Mouse (Mus musculus) telencephalon, adult 2 months (tissue): Measurements from ENCODE around the gene Prss44.

Source experiments
- DNase-seq: peaks from one replicate; pipeline ENCODE4 v3.0.0-alpha.2; 2011; ENCODE audit warnings: low read depth, low spot score

Prss44 gene

GRCm38 (mm10) chr9:110826390-110826789 is 12.6 kb downstream of the Prss44 start, which contains the start of gene Prss43:
TSS of gene Prss43 (plus strand) at chr9:110826690.
- no peak for DNase-seq

GRCm38 (mm10) chr9:110833021-110833420 is 19.2 kb downstream of the Prss44 start:
- no peak for DNase-seq

- no peak for DNase-seq
These were observed 20.6 kb downstream of the Prss44 start, which contains the start of gene Prss45 for GRCm38 (mm10) chr9:110834411-110834810. TSS of gene Prss45 (plus strand) at chr9:110834588.

GRCm38 (mm10) chr9:110834961-110835360 is 21.2 kb downstream of the Prss44 start:
- DNase-seq, result no peak

GRCm38 (mm10) chr9:110836112-110836511 is 22.3 kb downstream of the Prss44 start:
- no peak for DNase-seq

- DNase-seq, result no peak
These were observed 27.1 kb downstream of the Prss44 start for GRCm38 (mm10) chr9:110840905-110841304.

- DNase-seq, result no peak
These were observed 27.6 kb downstream of the Prss44 start for GRCm38 (mm10) chr9:110841438-110841837.

- no peak for DNase-seq
These were observed 30.4 kb downstream of the Prss44 start, which contains the start of gene Prss46 for GRCm38 (mm10) chr9:110844206-110844605. TSS of gene Prss46 (plus strand) at chr9:110844506.

- no peak for DNase-seq
These were observed 35.4 kb downstream of the Prss44 start for GRCm38 (mm10) chr9:110849162-110849561.

- no peak for DNase-seq
These were observed 42.1 kb downstream of the Prss44 start for GRCm38 (mm10) chr9:110855903-110856302.

GRCm38 (mm10) chr9:110856920-110857319 is 43.1 kb downstream of the Prss44 start:
- DNase-seq, result no peak

GRCm38 (mm10) chr9:110857781-110858472 is 44.1 kb downstream of the Prss44 start, which contains the start of gene Prss50:
TSS of gene Prss50 (plus strand) at chr9:110857967.
- no peak for DNase-seq

GRCm38 (mm10) chr9:110858523-110858922 is 44.7 kb downstream of the Prss44 start:
- DNase-seq, result no peak

- no peak for DNase-seq
These were observed 45.3 kb downstream of the Prss44 start for GRCm38 (mm10) chr9:110858967-110859596.

- peak; percentile 23 for DNase-seq
These were observed 57.2 kb downstream of the Prss44 start for GRCm38 (mm10) chr9:110871030-110871429.
